Mouse (Mus musculus) neural tube, embryonic 12.5 days (tissue): Measurements from ENCODE around the gene Cldn20. TPM values are rescaled to one million over a fixed set of nuclear protein-coding genes. Genes with fewer than 3 reads are reported as not detected.

ENCODE experiments used
- ATAC-seq: fragments of 200-750 bp; cut with Nextera tagmentation; 2 replicates; pipeline ENCODE4 v1.8.0; 2017; ENCODE audit warnings: low read depth, mild to moderate bottlenecking, moderate TSS enrichment, moderate library complexity; ENCODE audit not compliant: low FRiP score
- H3K27ac ChIP-seq: fragments of 300-500 bp; sonication (generic); 2 replicates; pipeline ENCODE4 v1.5.1; 2016
- H3K27me3 ChIP-seq: fragments of 300-500 bp; sonication (generic); replicated peaks from 2 replicates; pipeline ENCODE4 v1.6.1; 2016; ENCODE audit warnings: mild to moderate bottlenecking
- H3K36me3 ChIP-seq: fragments of 300-500 bp; sonication (generic); 2 replicates; pipeline ENCODE4 v1.6.1; 2016; ENCODE audit warnings: mild to moderate bottlenecking
- H3K4me1 ChIP-seq: fragments of 300-500 bp; sonication (generic); 2 replicates; pipeline ENCODE4 v1.6.1; 2016
- H3K4me2 ChIP-seq: fragments of 300-500 bp; sonication (generic); replicated peaks from 2 replicates; pipeline ENCODE4 v1.6.1; 2016; ENCODE audit warnings: mild to moderate bottlenecking
- H3K4me3 ChIP-seq: fragments of 300-500 bp; sonication (generic); 2 replicates; pipeline ENCODE4 v1.5.1; 2016
- H3K9ac ChIP-seq: fragments of 300-500 bp; sonication (generic); 2 replicates; pipeline ENCODE4 v1.6.1; 2016; ENCODE audit warnings: mild to moderate bottlenecking
- H3K9me3 ChIP-seq: fragments of 300-500 bp; sonication (generic); 2 replicates; pipeline ENCODE4 v1.6.1; 2016; ENCODE audit warnings: mild to moderate bottlenecking
- WGBS: fragments of 180-500 bp; shearing (Covaris S2); methylation state at CpG from one replicate; pipeline ENCODE4 v1.1.7; 2016; 5-methylcytosine and 5-hydroxymethylcytosine counted together
- polyA plus RNA-seq: library from polyadenylated mRNA; unstranded; fragments of >200 nt; fragmentation: Nextera tagmentation; extraction: Ambion mirVana; gene quantifications from 2 replicates; pipeline ENCODE4 v1.2.1, GENCODE M21; 2016

Gene Cldn20
- polyA plus RNA-seq: 0.43 TPM in 1 of 2 replicates, not detected in the other

- 88% methylated on average over 4 of the region's 4 CpGs for WGBS
Measured at GRCm38 (mm10) chr17:3532254-3532653, at the start of gene Cldn20. TSS of gene Cldn20 (plus strand) at chr17:3532554.

GRCm38 (mm10) chr17:3483091-3483490 lies 49.3 kb upstream of the Cldn20 start:
- H3K4me1 ChIP-seq: no peaks in the 10 kb centered on the region
- no peaks in the 10 kb centered on the region for H3K36me3 ChIP-seq
- H3K9me3 ChIP-seq: no peaks in the 10 kb centered on the region
- H3K4me2 ChIP-seq: no peak overlapping the region
- no peak overlapping the region for H3K4me3 ChIP-seq
- no peak for ATAC-seq
- no peak overlapping the region for H3K9ac ChIP-seq
- no peaks in the 10 kb centered on the region for H3K27me3 ChIP-seq
- H3K27ac ChIP-seq: no peak overlapping the region
- WGBS: 91% methylated on average over 8 of the region's 8 CpGs

More at GRCm38 (mm10) chr17:3532254-3532653, at the start of gene Cldn20:
- Histone ChIP-seq H3K4me3 (no peak within 1 kb of the TSS), H3K4me2 (no peak within 1 kb of the TSS), H3K27me3 (no peaks in the 10 kb centered on the region), H3K9me3 (no peaks in the 10 kb centered on the region), H3K4me1 (no peaks in the 10 kb centered on the region), H3K27ac (no peak within 1 kb of the TSS), H3K9ac (no peak within 1 kb of the TSS), H3K36me3 (peaks cover 3% of the 10 kb centered on the region; the same call in 1 of the 2 replicates)
- ATAC-seq: no peak

- WGBS: 71% methylated on average over 7 of the region's 7 CpGs
- Histone ChIP-seq H3K36me3 (no peaks in the 10 kb centered on the region), H3K9me3 (no peaks in the 10 kb centered on the region), H3K27me3 (no peaks in the 10 kb centered on the region), H3K4me1 (no peaks in the 10 kb centered on the region), H3K9ac (no peak overlapping the region), H3K4me3 (no peak overlapping the region), H3K4me2 (no peak overlapping the region), H3K27ac (no peak overlapping the region)
- ATAC-seq: no peak
Measured at GRCm38 (mm10) chr17:3485851-3486250, 46.5 kb upstream of the Cldn20 start.

DNA sequence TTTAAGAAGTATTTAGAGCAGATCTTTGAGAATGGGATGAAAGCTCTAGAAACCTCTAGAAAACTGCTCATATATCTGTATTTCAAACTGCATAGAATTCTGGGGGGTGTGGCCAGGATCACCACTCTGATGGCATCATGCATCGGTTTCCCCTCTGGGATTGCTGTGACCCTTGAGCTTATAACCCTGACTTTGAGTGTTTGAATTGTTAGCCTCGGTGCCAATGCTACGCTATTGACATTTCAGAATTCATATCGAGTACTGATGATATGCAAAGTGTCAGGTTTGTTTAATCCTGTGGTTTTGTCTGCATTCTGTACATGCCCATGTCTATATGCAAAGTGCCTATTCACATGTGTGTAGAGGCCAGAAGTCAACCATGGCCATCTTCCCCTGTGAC lies 45.1 kb upstream of the Cldn20 start:
- no peak overlapping the region for H3K4me3 ChIP-seq
- H3K27ac ChIP-seq: no peak overlapping the region
- H3K4me2 ChIP-seq: no peak overlapping the region
- H3K27me3 ChIP-seq: no peaks in the 10 kb centered on the region
- H3K36me3 ChIP-seq: no peaks in the 10 kb centered on the region
- ATAC-seq: no peak
- H3K9me3 ChIP-seq: no peaks in the 10 kb centered on the region
- no peaks in the 10 kb centered on the region for H3K4me1 ChIP-seq
- 96% methylated on average over 4 of the region's 4 CpGs for WGBS
- H3K9ac ChIP-seq: no peak overlapping the region

DNA sequence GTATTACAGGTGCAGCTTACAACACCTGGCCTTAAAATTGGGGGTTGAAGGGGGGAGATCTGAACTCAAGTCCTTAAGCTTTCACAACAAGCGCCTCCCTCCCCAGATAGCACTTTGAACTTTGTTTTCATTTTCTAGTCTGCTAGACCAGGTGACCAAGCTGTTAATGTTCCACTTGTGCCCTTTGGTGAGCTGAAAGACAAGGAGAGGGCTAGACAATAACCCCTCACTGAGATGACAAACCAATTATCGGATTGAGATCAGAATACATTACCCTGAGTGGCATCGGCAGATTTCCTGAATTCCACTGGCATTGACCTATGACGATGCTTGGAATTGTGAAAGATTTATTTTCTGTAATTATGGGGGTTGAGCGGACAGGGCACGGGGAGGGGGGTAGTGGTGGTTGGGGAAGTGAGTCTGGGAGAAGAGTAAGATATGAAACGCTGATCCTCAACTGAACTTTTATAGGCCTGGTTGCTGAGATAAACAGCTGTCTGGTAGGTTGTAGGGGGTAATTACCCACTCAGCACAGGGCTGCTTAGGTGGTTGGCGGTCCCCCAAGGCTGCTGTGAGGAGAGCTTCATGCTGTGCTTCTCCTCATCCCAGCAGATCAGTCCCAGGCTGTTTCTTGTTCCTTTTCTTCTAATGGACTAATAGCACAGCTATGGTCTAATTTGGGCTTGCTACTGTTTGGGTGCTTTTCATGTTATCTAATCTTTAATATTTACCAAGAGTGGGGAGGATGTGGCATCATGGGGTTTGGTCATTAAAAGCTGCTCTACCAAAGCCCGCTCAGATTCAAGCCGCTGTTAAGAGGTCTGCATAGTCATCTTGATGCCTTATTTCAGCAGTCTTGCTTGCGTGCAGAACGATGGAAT lies 44.4 kb upstream of the Cldn20 start:
- Histone ChIP-seq H3K27ac (no peak overlapping the region), H3K4me3 (no peak overlapping the region), H3K4me2 (no peak overlapping the region), H3K9me3 (no peaks in the 10 kb centered on the region), H3K36me3 (no peaks in the 10 kb centered on the region), H3K4me1 (no peaks in the 10 kb centered on the region), H3K9ac (no peak overlapping the region), H3K27me3 (no peaks in the 10 kb centered on the region)
- WGBS: 81% methylated on average over 12 of the region's 12 CpGs
- ATAC-seq: no peak

DNA sequence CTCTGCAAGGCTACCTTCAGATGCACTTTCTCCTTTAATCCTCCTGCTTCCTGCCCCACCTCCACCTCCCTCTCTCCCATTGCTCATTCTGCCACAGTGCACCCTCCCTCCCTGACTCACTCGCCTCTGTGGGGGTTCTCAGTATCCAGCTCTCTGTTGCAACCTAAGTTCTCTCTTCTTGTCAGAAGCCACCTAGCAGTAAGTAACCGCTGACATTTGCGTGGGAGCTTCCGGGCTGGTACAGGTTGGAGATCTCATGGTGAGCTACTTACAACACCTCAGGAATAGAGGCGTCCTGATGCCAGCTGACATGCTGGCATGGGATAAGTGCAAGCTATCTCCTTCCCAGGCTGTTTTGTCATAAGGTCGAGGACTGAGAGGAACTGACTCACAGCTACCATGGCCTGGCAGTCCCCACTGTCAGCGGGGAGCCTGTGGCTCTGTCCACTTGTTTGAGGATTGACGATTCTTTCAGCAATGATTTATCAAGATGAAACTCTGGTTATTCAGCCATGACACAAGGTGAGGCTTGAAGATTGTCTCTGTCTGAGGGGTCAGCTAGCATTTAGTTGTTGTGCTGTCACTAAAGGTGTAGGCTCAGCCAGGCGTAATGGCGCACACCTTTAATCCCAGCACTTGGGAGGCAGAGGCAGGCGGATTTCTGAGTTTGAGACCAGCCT lies 42.0 kb upstream of the Cldn20 start:
- Histone ChIP-seq H3K4me1 (no peaks in the 10 kb centered on the region), H3K27me3 (no peaks in the 10 kb centered on the region), H3K4me2 (no peak overlapping the region), H3K36me3 (no peaks in the 10 kb centered on the region), H3K27ac (no peak overlapping the region), H3K4me3 (no peak overlapping the region), H3K9ac (no peak overlapping the region), H3K9me3 (no peaks in the 10 kb centered on the region)
- 84% methylated on average over 11 of the region's 11 CpGs for WGBS
- no peak for ATAC-seq

GRCm38 (mm10) chr17:3491065-3491464 lies 41.3 kb upstream of the Cldn20 start:
- WGBS: 77% methylated on average over 5 of the region's 5 CpGs
- no peak overlapping the region for H3K9ac ChIP-seq
- no peak for ATAC-seq
- H3K27me3 ChIP-seq: no peaks in the 10 kb centered on the region
- no peaks in the 10 kb centered on the region for H3K4me1 ChIP-seq
- no peak overlapping the region for H3K27ac ChIP-seq
- H3K36me3 ChIP-seq: no peaks in the 10 kb centered on the region
- H3K9me3 ChIP-seq: no peaks in the 10 kb centered on the region
- H3K4me3 ChIP-seq: no peak overlapping the region
- H3K4me2 ChIP-seq: no peak overlapping the region

GRCm38 (mm10) chr17:3491667-3492066 lies 40.7 kb upstream of the Cldn20 start:
- no peaks in the 10 kb centered on the region for H3K36me3 ChIP-seq
- H3K27ac ChIP-seq: no peak overlapping the region
- 91% methylated on average over 6 of the region's 6 CpGs for WGBS
- no peak overlapping the region for H3K4me3 ChIP-seq
- no peak for ATAC-seq
- H3K9me3 ChIP-seq: no peaks in the 10 kb centered on the region
- no peaks in the 10 kb centered on the region for H3K4me1 ChIP-seq
- no peaks in the 10 kb centered on the region for H3K27me3 ChIP-seq
- no peak overlapping the region for H3K4me2 ChIP-seq
- H3K9ac ChIP-seq: no peak overlapping the region

DNA sequence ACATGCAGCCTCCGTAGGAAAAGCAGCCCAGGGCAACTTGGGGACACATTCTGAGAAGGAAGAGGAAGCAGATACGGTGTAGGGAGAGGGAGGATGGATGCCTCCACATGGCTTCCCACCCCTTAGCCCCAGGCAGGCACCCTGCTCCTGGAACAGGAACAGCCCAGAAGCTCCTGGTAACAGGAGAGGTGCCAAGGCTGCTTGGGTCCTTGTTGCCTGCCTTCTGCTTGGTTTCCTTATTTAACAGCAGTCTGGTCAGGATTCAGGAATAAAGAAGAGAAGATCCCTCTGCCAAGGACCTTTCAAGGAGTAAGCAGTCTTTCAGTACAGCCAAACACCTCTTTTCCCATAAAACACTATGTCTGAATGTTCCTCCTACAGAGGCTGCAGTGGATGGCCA lies 36.8 kb upstream of the Cldn20 start:
- H3K27me3 ChIP-seq: no peaks in the 10 kb centered on the region
- no peak overlapping the region for H3K4me2 ChIP-seq
- H3K36me3 ChIP-seq: no peaks in the 10 kb centered on the region
- H3K4me3 ChIP-seq: no peak overlapping the region
- H3K27ac ChIP-seq: no peak overlapping the region
- H3K4me1 ChIP-seq: no peaks in the 10 kb centered on the region
- WGBS: 69% methylated on average over 2 of the region's 2 CpGs
- no peak for ATAC-seq
- no peak overlapping the region for H3K9ac ChIP-seq
- H3K9me3 ChIP-seq: no peaks in the 10 kb centered on the region

- ATAC-seq: no peak
- Histone ChIP-seq H3K9ac (no peak overlapping the region), H3K4me3 (no peak overlapping the region), H3K36me3 (no peaks in the 10 kb centered on the region), H3K4me1 (no peaks in the 10 kb centered on the region), H3K27ac (no peak overlapping the region), H3K4me2 (no peak overlapping the region), H3K9me3 (no peaks in the 10 kb centered on the region), H3K27me3 (no peaks in the 10 kb centered on the region)
- WGBS: 86% methylated on average over 3 of the region's 3 CpGs
Measured at GRCm38 (mm10) chr17:3496080-3496479, 36.3 kb upstream of the Cldn20 start.

- Histone ChIP-seq H3K27me3 (no peaks in the 10 kb centered on the region), H3K4me3 (no peak overlapping the region), H3K9ac (no peak overlapping the region), H3K4me2 (no peak overlapping the region), H3K27ac (no peak overlapping the region), H3K4me1 (no peaks in the 10 kb centered on the region), H3K9me3 (no peaks in the 10 kb centered on the region), H3K36me3 (no peaks in the 10 kb centered on the region)
- 26% methylated on average over 3 of the region's 3 CpGs for WGBS
- ATAC-seq: no peak
Measured at GRCm38 (mm10) chr17:3498086-3498485, 34.3 kb upstream of the Cldn20 start.

GRCm38 (mm10) chr17:3498580-3498979 lies 33.8 kb upstream of the Cldn20 start:
- Histone ChIP-seq H3K4me1 (no peaks in the 10 kb centered on the region), H3K9me3 (no peaks in the 10 kb centered on the region), H3K4me3 (no peak overlapping the region), H3K36me3 (no peaks in the 10 kb centered on the region), H3K9ac (no peak overlapping the region), H3K27me3 (no peaks in the 10 kb centered on the region), H3K4me2 (no peak overlapping the region), H3K27ac (no peak overlapping the region)
- WGBS: 93% methylated on average over 3 of the region's 3 CpGs
- ATAC-seq: no peak
